Mouse (Mus musculus) spleen, adult 2 months (tissue): ENCODE measurements at regions not wholly inside any gene's neighbourhood (a gene's known extent, or its start where the extent isn't known, plus 50 kb on each side); places are given as distances from the start of the nearest gene placed in this dataset.

Experiments used
- CTCF ChIP-seq: fragments of 200-500 bp; IDR thresholded peaks from 2 replicates; pipeline ENCODE4 v1.5.1; 2011; ENCODE audit warnings: mild to moderate bottlenecking, inconsistent platforms; ENCODE audit not compliant: insufficient read depth, insufficient read length, insufficient replicate concordance; ENCODE audit errors: extremely low read depth
- POLR2A ChIP-seq: fragments of 200-500 bp; IDR thresholded peaks from 2 replicates; pipeline ENCODE4 v1.6.1; 2011; ENCODE audit warnings: low read depth, low read length, inconsistent platforms

GRCm38 (mm10) chr9:115760496-115760895 lies 148.8 kb upstream of the Gadl1 start:
- no peak for TF ChIP-seq CTCF
- TF ChIP-seq POLR2A: no peak
